Mouse (Mus musculus) ES-Bruce4 (cell line): ENCODE measurements at regions not wholly inside any gene's neighbourhood (a gene's known extent, or its start where the extent isn't known, plus 50 kb on each side); places are given as distances from the start of the nearest gene placed in this dataset.

Experiments used
- CTCF ChIP-seq: IDR thresholded peaks from one replicate; pipeline ENCODE4 v1.8.1; 2011; ENCODE audit warnings: low read depth, low read length
- POLR2A ChIP-seq: IDR thresholded peaks from one replicate; pipeline ENCODE4 v1.8.1; 2011; ENCODE audit warnings: low read length; ENCODE audit not compliant: insufficient read depth

DNA sequence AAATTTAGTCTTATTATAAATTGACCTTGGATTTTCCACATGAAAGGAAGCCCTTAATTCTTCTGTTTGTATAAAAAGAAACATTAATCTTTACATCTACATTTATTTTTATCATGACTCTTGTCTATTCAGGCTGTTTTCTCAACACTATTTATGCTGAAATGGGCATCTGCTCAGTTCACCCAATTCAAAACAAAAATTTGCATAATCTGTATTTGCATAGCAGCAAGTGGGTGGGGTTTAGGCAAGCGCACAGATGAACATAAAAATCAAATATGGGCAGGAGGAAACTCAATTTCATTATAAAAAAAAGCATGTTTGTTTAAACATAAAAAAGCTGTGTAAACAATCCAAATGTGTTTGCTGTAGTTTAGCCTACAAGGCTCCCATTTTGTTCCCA, 67.7 kb downstream of the Olig3 start:
- TF ChIP-seq POLR2A: no peak
- TF ChIP-seq CTCF: no peak
